Mouse (Mus musculus) gastrocnemius, adult 8-10 months (tissue): Measurements from ENCODE around the gene Bcr. TPM values are rescaled to one million over a fixed set of nuclear protein-coding genes. Genes with fewer than 3 reads are reported as not detected.

Experiments
- DNase-seq, 2 experiments: peaks; one replicate each; pipeline ENCODE4 v3.0.0; 2022; ENCODE audit warnings: low spot score in 2 of 2
- total RNA-seq, 4 experiments: library from RNA; stranded (reverse); gene quantifications; 2 replicates each; pipeline ENCODE4 v1.2.4; 2022

The Bcr gene
- total RNA-seq, 4 experiments from 2014 or later, result 3.5 to 5.5 (median 4.7) TPM

- no peak for DNase-seq
These were observed 4.1 kb upstream of the Bcr start for GRCm38 (mm10) chr10:75056255-75056654.

DNA sequence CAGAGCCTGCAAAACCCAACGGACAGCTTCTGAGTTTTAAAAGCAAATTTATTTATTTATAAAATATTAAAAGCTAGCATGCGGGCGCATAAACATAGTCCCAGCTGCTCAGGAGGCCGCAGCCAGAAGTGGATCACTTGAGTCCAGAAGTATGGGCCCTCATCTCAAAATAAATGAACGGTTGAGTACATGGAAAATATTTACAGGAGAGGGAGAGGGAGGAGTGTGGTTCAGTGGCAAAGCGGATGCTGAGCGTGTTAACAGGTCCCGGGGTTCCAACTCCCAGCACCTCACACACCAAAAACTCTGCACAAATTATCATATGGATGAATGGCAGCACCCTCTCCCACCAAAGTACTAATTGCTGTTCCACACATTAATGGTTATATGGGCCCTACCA is 2.1 kb upstream of the Bcr start:
- DNase-seq, result no peak

DNA sequence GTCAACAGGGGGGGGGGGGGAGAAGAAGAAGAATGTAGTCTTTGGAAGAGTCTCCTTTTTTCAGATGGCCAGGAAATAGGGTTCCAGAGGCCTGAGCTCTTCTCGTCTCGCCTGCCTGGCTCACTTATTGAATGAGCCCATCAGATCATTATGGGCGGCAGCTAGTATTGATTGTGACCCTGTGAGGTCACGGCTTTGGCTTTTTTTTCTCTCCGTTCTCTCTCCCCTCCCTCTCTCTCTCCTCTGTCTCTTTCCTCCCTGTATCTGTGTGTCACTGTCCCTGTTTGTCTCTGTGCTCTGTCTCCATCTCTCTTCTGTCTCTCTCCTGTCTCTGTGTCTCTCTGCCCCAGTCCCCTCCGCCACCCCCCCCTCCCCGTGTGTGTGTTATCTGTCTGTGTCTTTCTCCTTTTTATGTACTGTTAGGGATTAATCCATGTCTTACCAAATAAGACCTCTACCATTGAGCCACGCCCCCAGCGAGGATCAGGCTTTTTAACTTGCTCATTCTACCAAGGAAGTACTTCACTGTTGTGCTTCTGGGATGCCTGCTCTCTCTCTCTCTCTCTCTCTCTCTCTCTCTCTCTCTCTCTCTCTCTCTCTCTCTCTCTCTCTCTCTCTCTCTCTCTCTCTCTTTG is 1.5 kb upstream of the Bcr start:
- DNase-seq, result no peak

GRCm38 (mm10) chr10:75059396-75059795 is 996 bp upstream of the Bcr start:
- DNase-seq, result peak; percentile 52 to 64

DNA sequence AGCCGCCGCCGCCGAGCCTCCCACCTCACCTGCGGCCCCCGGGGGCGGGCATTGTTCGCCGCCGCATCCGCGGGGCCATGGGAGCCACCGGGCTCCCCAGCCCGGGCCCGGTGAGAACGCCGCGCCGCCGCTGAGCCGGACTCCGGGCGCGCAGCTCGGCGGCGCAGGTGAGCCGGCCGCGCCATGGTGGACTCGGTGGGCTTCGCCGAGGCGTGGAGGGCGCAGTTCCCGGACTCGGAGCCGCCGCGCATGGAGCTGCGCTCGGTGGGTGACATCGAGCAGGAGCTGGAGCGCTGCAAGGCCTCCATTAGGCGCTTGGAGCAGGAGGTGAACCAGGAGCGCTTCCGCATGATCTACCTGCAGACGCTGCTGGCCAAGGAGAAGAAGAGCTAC is 447 bp downstream of the Bcr start:
- no peak for DNase-seq

DNA sequence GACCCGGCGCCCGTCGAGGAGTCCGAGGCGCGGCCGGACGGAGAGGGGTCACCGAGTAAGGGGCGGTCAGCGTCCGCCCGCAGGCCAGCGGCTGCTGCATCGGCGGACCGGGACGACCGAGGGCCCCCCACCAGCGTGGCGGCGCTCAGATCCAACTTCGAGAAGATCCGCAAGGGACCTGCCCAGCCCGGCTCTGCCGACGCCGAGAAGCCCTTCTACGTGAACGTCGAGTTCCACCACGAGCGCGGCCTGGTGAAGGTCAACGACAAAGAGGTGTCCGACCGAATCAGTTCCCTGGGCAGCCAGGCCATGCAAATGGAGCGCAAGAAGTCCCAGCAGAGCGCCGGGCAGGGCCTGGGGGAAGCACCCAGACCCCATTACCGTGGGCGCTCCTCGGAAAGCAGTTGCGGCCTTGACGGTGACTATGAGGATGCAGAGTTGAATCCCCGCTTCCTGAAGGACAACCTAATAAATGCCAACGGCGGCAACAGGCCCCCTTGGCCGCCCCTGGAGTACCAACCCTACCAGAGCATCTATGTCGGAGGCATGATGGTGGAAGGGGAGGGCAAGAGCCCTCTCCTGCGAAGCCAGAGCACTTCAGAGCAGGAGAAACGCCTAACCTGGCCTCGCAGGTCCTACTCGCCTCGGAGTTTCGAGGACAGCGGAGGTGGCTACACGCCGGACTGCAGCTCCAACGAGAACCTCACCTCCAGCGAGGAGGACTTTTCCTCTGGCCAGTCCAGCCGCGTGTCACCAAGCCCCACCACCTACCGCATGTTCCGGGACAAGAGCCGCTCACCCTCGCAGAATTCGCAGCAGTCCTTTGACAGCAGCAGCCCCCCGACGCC is 1.2 kb downstream of the Bcr start:
- no peak for DNase-seq

DNA sequence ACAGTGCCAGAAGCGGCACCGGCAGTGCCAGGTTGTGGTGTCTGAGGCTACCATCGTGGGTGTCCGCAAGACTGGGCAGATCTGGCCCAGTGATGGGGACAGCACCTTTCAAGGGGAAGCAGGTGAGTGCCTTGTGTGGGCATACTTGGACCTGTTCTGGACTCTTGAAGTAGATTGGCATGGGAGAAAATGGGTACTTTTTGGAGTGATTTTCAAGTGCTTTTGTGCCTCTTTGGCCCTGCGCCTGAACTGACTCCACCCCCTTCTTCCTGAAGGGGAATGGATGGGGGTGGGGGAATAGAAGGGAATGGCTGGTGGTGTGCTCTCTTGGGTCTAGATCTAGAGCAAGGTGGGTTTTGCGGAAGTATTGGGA is 1.8 kb downstream of the Bcr start:
- no peak for DNase-seq

GRCm38 (mm10) chr10:75062621-75063020 is 2.2 kb downstream of the Bcr start:
- DNase-seq, result no peak

GRCm38 (mm10) chr10:75063301-75063965 is 3.0 kb downstream of the Bcr start:
- DNase-seq, result no peak

DNA sequence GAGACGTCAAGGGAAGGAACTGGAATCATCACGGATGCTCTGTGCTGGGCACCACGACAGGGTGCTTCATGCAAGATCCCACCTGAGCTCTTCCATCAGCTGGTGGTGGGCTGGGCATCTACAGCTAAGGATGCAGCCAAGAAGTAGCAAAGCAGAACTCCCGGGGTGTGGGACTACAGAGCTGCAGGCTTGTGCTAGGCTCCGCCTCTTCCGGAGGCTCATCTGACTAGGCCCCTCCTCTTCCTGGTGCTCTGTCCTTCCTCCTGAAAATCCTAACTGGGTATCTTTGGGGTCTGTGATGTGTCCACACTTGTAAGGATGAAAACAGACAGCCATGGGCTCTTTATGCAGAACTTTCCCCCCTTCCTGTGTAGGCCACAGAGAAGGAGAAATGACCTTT is 5.3 kb downstream of the Bcr start:
- DNase-seq, result no peak

GRCm38 (mm10) chr10:75067446-75067845 is 7.1 kb downstream of the Bcr start:
- no peak for DNase-seq

DNA sequence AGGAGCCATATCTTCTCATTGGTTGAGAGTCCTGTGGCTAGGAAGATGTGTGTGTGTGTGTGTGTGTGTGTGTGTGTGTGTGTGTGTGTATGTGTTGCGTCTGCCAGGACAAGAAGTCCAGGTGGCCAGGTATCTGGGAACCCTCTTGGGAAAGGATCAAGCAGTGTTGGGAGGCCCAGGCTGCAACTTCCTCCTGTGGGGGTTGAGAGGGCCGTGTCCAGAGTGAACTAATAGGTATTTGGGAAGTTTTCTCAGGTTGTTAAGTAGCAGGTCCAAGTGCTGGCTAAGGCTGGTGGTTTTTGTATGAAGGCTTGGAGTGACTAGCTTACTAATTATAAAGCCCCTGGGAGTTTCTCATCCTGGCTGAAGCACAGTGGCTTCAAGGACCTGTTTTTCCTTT is 7.7 kb downstream of the Bcr start:
- no peak for DNase-seq

DNA sequence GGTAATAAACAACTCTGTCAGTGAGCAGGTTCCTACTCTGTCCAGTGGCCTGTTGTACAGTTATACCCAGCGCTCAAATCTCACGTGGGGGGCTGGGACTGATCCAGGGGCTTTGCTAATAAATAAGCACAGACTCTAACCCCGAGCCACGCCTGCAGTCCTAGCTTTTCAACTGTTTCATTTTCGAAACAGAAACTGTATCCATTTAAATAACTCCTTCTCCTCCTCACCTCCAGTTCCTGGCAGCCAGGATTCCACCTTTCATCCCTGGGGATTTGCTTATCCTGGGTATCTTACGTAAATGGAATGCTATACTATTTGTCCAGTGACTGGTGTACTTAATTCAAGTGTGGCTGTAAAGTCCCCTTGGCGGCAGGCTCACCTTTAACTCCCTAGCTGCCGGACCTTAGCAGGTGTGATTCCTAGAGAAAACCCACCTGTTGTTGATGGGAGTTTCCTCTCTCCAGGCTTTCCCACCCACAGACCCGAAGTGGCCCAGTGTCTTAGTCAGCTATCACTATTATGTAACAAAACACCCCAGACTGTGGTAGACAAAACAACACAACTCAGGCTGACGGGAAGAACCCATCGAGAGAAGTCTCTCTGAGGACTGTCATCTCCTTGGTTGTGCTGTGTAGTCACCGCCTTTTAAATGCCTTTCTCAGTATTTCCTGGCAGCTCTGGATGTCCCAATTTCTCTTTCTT is 8.4 kb downstream of the Bcr start:
- DNase-seq, result no peak

GRCm38 (mm10) chr10:75070281-75070976 is 10.0 kb downstream of the Bcr start:
- DNase-seq, result no peak

GRCm38 (mm10) chr10:75075665-75076064 is 15.3 kb downstream of the Bcr start:
- DNase-seq, result no peak

GRCm38 (mm10) chr10:75078174-75079128 is 18.1 kb downstream of the Bcr start:
- DNase-seq, result no peak

- no peak for DNase-seq
These were observed 24.9 kb downstream of the Bcr start for GRCm38 (mm10) chr10:75085330-75085729.

DNA sequence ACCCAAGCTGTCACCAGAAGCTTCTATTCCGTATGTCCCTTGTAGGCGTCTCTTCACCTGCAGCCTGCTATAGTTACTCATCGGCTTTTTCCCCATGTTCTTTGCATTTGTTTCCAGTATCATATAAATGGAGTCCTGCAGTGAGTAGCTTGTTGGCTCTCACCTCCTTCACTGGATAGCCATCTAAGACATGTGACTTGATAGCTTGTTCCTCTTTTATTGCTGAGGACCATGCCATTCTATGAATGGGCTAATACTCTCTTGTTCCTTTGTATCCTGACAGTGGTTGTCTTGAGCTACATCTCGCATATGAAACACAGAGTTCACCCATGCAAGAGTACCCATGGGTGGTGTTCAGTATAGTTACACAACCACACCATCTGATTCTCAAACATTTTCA is 28.1 kb downstream of the Bcr start:
- DNase-seq, result no peak

DNA sequence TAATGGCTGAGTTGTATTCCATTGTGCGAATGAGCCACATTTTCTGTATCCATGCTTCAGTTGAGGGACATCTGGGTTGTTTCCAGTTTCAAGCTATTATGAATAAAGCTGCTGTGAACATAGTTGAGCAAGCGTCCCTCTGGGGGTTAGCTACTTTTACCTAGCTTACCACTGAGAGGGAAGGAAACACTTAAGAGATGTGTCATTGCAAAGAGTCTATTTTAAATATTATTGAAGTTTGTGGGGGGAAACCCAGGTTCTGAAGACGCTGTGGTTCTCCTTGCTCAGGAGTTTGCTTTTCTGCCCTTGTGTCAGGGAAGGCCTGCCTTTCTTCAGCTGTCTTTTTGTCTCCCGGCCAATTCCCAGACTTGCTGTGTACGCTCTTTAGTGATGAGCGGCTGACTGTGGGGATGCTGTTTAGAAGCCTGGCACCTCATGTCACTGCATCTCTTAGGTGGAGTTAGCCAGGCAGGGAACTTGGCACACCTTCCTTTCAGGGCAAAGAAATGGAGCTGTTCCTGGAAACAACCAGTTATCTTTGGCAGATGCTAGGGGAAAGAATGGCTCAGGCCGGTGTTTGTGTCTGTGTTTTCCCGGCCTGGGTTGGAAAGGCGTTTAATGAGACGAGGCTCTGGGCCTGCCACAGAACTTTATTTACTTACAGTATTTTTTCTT is 31.2 kb downstream of the Bcr start:
- peak; percentile 15 to 35 for DNase-seq
